Mouse (Mus musculus) cerebellum, adult 2 months (tissue): Measurements from ENCODE around the gene Cep104.

Source experiments
- CTCF ChIP-seq: fragments of 200-500 bp; IDR thresholded peaks from 2 replicates; pipeline ENCODE4 v1.5.1; 2011; ENCODE audit warnings: low read depth, mild to moderate bottlenecking, control low read depth, low read length, moderate library complexity, borderline replicate concordance; ENCODE audit not compliant: insufficient read depth
- POLR2A ChIP-seq: fragments of 200-500 bp; IDR thresholded peaks from 2 replicates; pipeline ENCODE4 v1.6.1; 2011; ENCODE audit warnings: low read length, control low read depth, borderline replicate concordance; ENCODE audit not compliant: insufficient read depth

GRCm38 (mm10) chr4:154056046-154056445, 81.1 kb downstream of the Cep104 start:
- TF ChIP-seq POLR2A (no peak), CTCF (no peak)
